Mouse (Mus musculus) right cerebral cortex, adult 18-20 months (tissue): ENCODE data around the gene Golt1b.

Experiments
- DNase-seq: peaks from one replicate; pipeline ENCODE4 v3.0.0; 2022; ENCODE audit warnings: mixed read lengths

Gene Golt1b

GRCm38 (mm10) chr6:142386285-142387010 lies 573 bp upstream of the Golt1b start:
- no peak for DNase-seq

GRCm38 (mm10) chr6:142387755-142388271 lies 792 bp downstream of the Golt1b start:
- no peak for DNase-seq

- peak; percentile 41 for DNase-seq
These were observed 2.1 kb downstream of the Golt1b start for GRCm38 (mm10) chr6:142389101-142389500.

- no peak for DNase-seq
These were observed 5.3 kb downstream of the Golt1b start for GRCm38 (mm10) chr6:142392312-142392711.

- peak; percentile 8 for DNase-seq
These were observed 7.6 kb downstream of the Golt1b start for GRCm38 (mm10) chr6:142394669-142395068.

- DNase-seq, result no peak
These were observed 8.7 kb downstream of the Golt1b start for GRCm38 (mm10) chr6:142395756-142396155.

GRCm38 (mm10) chr6:142411140-142411539 lies 24.1 kb downstream of the Golt1b start:
- no peak for DNase-seq

GRCm38 (mm10) chr6:142412906-142413491 lies 26.0 kb downstream of the Golt1b start, which contains the start of gene Spx:
Spx (plus strand) TSS chr6:142413441.
- no peak for DNase-seq

GRCm38 (mm10) chr6:142413845-142414244 lies 26.8 kb downstream of the Golt1b start:
- DNase-seq, result no peak

GRCm38 (mm10) chr6:142414597-142414996 lies 27.6 kb downstream of the Golt1b start:
- DNase-seq, result no peak

GRCm38 (mm10) chr6:142424976-142425375 lies 38.0 kb downstream of the Golt1b start:
- DNase-seq, result no peak

GRCm38 (mm10) chr6:142429072-142429471 lies 42.1 kb downstream of the Golt1b start:
- no peak for DNase-seq

GRCm38 (mm10) chr6:142451381-142451780 lies 64.4 kb downstream of the Golt1b start:
- DNase-seq, result no peak

GRCm38 (mm10) chr6:142453311-142453710 lies 66.3 kb downstream of the Golt1b start:
- DNase-seq, result no peak
